Mouse (Mus musculus): ENCODE data around the gene Gm9844. TPM values are rescaled to one million over a fixed set of nuclear protein-coding genes. Genes with fewer than 3 reads are reported as not detected.

The Gm9844 gene
- total and polyA plus RNA-seq, 2 experiments: not detected

- no peak overlapping the region for H3K9ac ChIP-seq (ENCODE audit: low read depth, low read length)
- DNase-seq (ENCODE audit: extremely low read depth, low read depth, low spot score): no peak
- no peak for TF ChIP-seq CTCF (IDR thresholded peaks at IDR 0.05; ENCODE audit: low read depth, low read length)
- no peak for TF ChIP-seq POLR2A (IDR thresholded peaks at IDR 0.05; ENCODE audit: extremely low read depth, insufficient read depth, low read length)
- WGBS: 74% methylated on average over 3 of the region's 3 CpGs
- no peaks in the 10 kb centered on the region for H3K36me3 ChIP-seq (ENCODE audit: control insufficient read depth, insufficient read depth, low read length)
- no peak overlapping the region for H3K4me3 ChIP-seq (ENCODE audit: insufficient read depth, low read depth, low read length)
- no peaks in the 10 kb centered on the region for H3K27me3 ChIP-seq (ENCODE audit: control insufficient read depth, insufficient read depth, low read length)
- H3K79me2 ChIP-seq (ENCODE audit: control insufficient read depth, insufficient read depth, low read length): no peaks in the 10 kb centered on the region
- H3K4me1 ChIP-seq (ENCODE audit: control insufficient read depth, insufficient read depth, low read length): no peaks in the 10 kb centered on the region
- no peak overlapping the region for H3K27ac ChIP-seq (replicated peaks; ENCODE audit: insufficient read depth, low read depth, low read length)
Measured at GRCm38 (mm10) chr7:24877588-24877987, 15.6 kb downstream of the Gm9844 start.

GRCm38 (mm10) chr7:24879620-24880019 is 17.6 kb downstream of the Gm9844 start:
- TF ChIP-seq POLR2A (IDR thresholded peaks at IDR 0.05; ENCODE audit: extremely low read depth, insufficient read depth, low read length) (no peak), CTCF (IDR thresholded peaks at IDR 0.05; ENCODE audit: low read depth, low read length) (no peak)
- Histone ChIP-seq H3K4me3 (ENCODE audit: insufficient read depth, low read depth, low read length) (no peak overlapping the region), H3K4me1 (ENCODE audit: control insufficient read depth, insufficient read depth, low read length) (no peaks in the 10 kb centered on the region), H3K36me3 (ENCODE audit: control insufficient read depth, insufficient read depth, low read length) (no peaks in the 10 kb centered on the region), H3K27me3 (ENCODE audit: control insufficient read depth, insufficient read depth, low read length) (no peaks in the 10 kb centered on the region), H3K9ac (ENCODE audit: low read depth, low read length) (no peak overlapping the region), H3K27ac (replicated peaks; ENCODE audit: insufficient read depth, low read depth, low read length) (no peak overlapping the region), H3K79me2 (ENCODE audit: control insufficient read depth, insufficient read depth, low read length) (peaks cover 1% of the 10 kb centered on the region; the same call in 1 of the 2 replicates)
- no peak for DNase-seq (ENCODE audit: extremely low read depth, low read depth, low spot score)
- whole genome bisulfite sequencing: 81% methylated on average over 2 of the region's 2 CpGs

DNA sequence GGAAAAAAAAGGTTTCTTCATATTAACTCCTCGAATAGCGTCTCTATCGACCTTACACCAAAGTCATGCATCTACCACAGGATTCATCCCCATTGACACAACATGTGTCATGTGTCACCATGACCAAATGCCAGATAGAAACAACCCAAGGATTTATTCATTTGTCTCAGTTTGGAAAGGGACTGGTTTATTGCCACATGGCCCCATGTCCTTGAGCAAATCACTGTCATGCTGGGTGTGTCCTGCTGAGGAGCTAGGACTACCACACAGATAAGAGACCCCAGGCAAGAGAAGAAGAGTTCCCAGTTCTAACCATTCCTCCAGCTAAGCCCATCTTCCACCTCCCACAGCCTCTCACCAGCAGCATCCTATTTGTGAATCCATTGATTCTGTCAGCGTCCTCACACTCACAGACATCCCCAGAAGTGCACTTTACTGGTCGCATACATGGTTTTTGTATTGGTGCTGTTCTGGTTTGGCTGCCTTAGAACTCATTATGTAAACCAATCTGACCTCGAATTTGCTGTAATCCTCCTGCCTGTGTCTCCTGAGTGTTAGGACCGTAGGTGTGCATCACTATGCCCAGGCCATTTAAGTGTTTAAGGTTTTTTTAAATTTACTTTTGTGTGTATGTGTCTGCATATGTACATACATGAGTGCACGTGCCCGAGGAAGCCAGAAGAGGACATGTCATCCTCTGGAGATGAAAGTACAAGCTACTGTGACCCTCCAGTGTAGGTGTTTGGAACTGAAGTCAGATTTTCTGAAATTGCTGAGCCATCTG is 20.6 kb downstream of the Gm9844 start:
- 92% methylated on average over 9 of the region's 9 CpGs for WGBS
- H3K79me2 ChIP-seq (ENCODE audit: control insufficient read depth, insufficient read depth, low read length): peaks cover 9% of the 10 kb centered on the region; the same call in 1 of the 2 replicates

GRCm38 (mm10) chr7:24883896-24884692 is 22.1 kb downstream of the Gm9844 start, which contains the start of gene Rps19:
TSS of gene Rps19 (plus strand) at chr7:24884371.
- peak; percentile 91 for TF ChIP-seq POLR2A (IDR thresholded peaks at IDR 0.05; ENCODE audit: extremely low read depth, insufficient read depth, low read length)
- TF ChIP-seq CTCF (IDR thresholded peaks at IDR 0.05; ENCODE audit: low read depth, low read length): peak; percentile 76
- H3K4me1 ChIP-seq (ENCODE audit: control insufficient read depth, insufficient read depth, low read length): peaks cover 13% of the 10 kb centered on the region

More for the DNA sequence above, 20.6 kb downstream of the Gm9844 start:
- H3K36me3 ChIP-seq (ENCODE audit: control insufficient read depth, insufficient read depth, low read length): peaks cover 14% of the 10 kb centered on the region; the same call in 1 of the 2 replicates
- no peak for DNase-seq (ENCODE audit: extremely low read depth, low read depth, low spot score)
- peaks cover 13% of the 10 kb centered on the region for H3K4me1 ChIP-seq (ENCODE audit: control insufficient read depth, insufficient read depth, low read length)
- no peak overlapping the region for H3K9ac ChIP-seq (ENCODE audit: low read depth, low read length)
- H3K27ac ChIP-seq (replicated peaks; ENCODE audit: insufficient read depth, low read depth, low read length): no peak overlapping the region
- no peak for TF ChIP-seq CTCF (IDR thresholded peaks at IDR 0.05; ENCODE audit: low read depth, low read length)
- no peak for TF ChIP-seq POLR2A (IDR thresholded peaks at IDR 0.05; ENCODE audit: extremely low read depth, insufficient read depth, low read length)
- H3K4me3 ChIP-seq (ENCODE audit: insufficient read depth, low read depth, low read length): no peak overlapping the region
- H3K27me3 ChIP-seq (ENCODE audit: control insufficient read depth, insufficient read depth, low read length): no peaks in the 10 kb centered on the region

DNA sequence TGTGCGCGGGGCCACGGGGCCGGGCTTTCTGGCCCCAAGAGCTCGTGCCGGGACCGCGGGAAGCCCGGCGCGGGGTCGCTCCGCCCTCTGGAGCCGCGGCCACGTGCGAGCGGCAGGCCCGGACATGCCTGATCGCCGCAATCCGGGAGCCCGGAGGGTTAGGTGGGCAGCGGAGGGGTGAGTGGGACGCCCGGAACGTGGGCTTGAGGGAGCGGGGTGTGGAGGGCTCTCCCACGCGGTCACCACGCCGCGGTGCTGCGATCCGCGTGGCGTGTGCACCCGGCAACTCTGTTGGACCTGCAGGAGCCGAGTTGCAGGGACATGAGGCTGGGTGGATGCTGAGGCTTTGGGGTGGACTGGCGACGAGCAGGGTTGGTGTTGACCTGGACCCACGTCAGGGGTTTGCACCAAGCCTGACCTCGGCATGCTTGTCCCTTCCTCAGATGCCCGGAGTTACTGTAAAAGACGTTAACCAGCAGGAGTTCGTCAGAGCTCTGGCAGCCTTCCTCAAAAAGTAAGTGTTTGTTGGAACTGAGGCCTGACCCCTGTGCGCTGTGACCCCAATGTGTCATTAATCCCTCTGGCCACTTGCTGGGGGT is 22.8 kb downstream of the Gm9844 start:
- peaks cover 13% of the 10 kb centered on the region for H3K4me1 ChIP-seq (ENCODE audit: control insufficient read depth, insufficient read depth, low read length)
- H3K27ac ChIP-seq (replicated peaks; ENCODE audit: insufficient read depth, low read depth, low read length): peak overlapping the region; percentile 72
- H3K4me3 ChIP-seq (ENCODE audit: insufficient read depth, low read depth, low read length): peak overlapping the region; percentile 72
- DNase-seq (ENCODE audit: extremely low read depth, low read depth, low spot score): peak; percentile 30
- H3K27me3 ChIP-seq (ENCODE audit: control insufficient read depth, insufficient read depth, low read length): no peaks in the 10 kb centered on the region
- H3K79me2 ChIP-seq (ENCODE audit: control insufficient read depth, insufficient read depth, low read length): peaks cover 9% of the 10 kb centered on the region; the same call in 1 of the 2 replicates
- H3K36me3 ChIP-seq (ENCODE audit: control insufficient read depth, insufficient read depth, low read length): peaks cover 28% of the 10 kb centered on the region
- H3K9ac ChIP-seq (ENCODE audit: low read depth, low read length): peak overlapping the region; percentile 91
- no peak for TF ChIP-seq POLR2A (IDR thresholded peaks at IDR 0.05; ENCODE audit: extremely low read depth, insufficient read depth, low read length)
- TF ChIP-seq CTCF (IDR thresholded peaks at IDR 0.05; ENCODE audit: low read depth, low read length): no peak
- WGBS: under 1% methylated on average over 47 of the region's 47 CpGs

More at GRCm38 (mm10) chr7:24883896-24884692, 22.1 kb downstream of the Gm9844 start, which contains the start of gene Rps19:
- Histone ChIP-seq H3K27ac (replicated peaks; ENCODE audit: insufficient read depth, low read depth, low read length) (peak within 1 kb of the TSS; percentile 75), H3K9ac (ENCODE audit: low read depth, low read length) (peak within 1 kb of the TSS; percentile 91), H3K27me3 (ENCODE audit: control insufficient read depth, insufficient read depth, low read length) (no peaks in the 10 kb centered on the region), H3K4me3 (ENCODE audit: insufficient read depth, low read depth, low read length) (peak within 1 kb of the TSS; percentile 72), H3K79me2 (ENCODE audit: control insufficient read depth, insufficient read depth, low read length) (peaks cover 9% of the 10 kb centered on the region; the same call in 1 of the 2 replicates), H3K36me3 (ENCODE audit: control insufficient read depth, insufficient read depth, low read length) (peaks cover 23% of the 10 kb centered on the region; the same call in 1 of the 2 replicates)
- WGBS: 1% methylated on average over 57 of the region's 57 CpGs
- DNase-seq (ENCODE audit: extremely low read depth, low read depth, low spot score): peak; percentile 99

Data from liver, adult 2 months (tissue).